ENCODE assay signal across 13 mouse cellular contexts in genomic region chr9:116152878-116153277, GRCm38 (mm10). TPM values are rescaled to one million over a fixed set of nuclear protein-coding genes. Genes with fewer than 3 reads are reported as not detected.
A peak's percentile ranks its signal among the peaks of the same experiment; 100 is the strongest.
DNase-seq lines count a peak whose midpoint lies in the region; ATAC-seq lines count a peak whose summit lies in the region.
"Had no signal": no experiment of that assay in that cellular context is flagged by ENCODE, and none has a peak within 500 bp of the region (broad histone marks: within the 10 kb centered on the region; RNA-seq: fewer than 3 reads in every experiment).

No protein-coding gene starts in this region.

- no peak overlapping the region for H3K4me2 ChIP-seq in intestine, embryonic 16.5 days (ENCODE audit: low read depth, low read length)
- no peak overlapping the region for H3K4me2 ChIP-seq in midbrain, embryonic 14.5 days (ENCODE audit: low read length)
- H3K4me2 ChIP-seq: liver, embryonic 13.5 days; midbrain, embryonic 12.5 days had no signal

- H3K4me1 ChIP-seq in intestine, embryonic 16.5 days (ENCODE audit: control insufficient read depth, insufficient read depth, low read length): peaks cover 32% of the 10 kb centered on the region
- H3K4me1 ChIP-seq in midbrain, embryonic 14.5 days (ENCODE audit: control insufficient read depth, insufficient read depth, low read length): no peaks in the 10 kb centered on the region

- peaks cover 2% of the 10 kb centered on the region for H3K36me3 ChIP-seq in intestine, embryonic 16.5 days (ENCODE audit: control insufficient read depth, insufficient read depth, low read length)
- H3K36me3 ChIP-seq in midbrain, embryonic 14.5 days (ENCODE audit: control insufficient read depth, insufficient read depth, low read length): no peaks in the 10 kb centered on the region
- H3K36me3 ChIP-seq: forebrain, embryonic 10.5 days; midbrain, embryonic 12.5 days had no signal

- H3K9ac ChIP-seq in intestine, embryonic 16.5 days (ENCODE audit: low read depth, low read length): no peak overlapping the region
- no peak overlapping the region for H3K9ac ChIP-seq in midbrain, embryonic 14.5 days (replicated peaks; ENCODE audit: low read length)
- H3K9ac ChIP-seq: liver, embryonic 13.5 days; midbrain, embryonic 12.5 days had no signal

- DNase-seq in frontal cortex, postnatal 14 days (ENCODE audit: low spot score in 2 of 2): no peak
- peak; percentile 19 to 37 for DNase-seq in left cerebral cortex, adult 9 months (ENCODE audit: low spot score in 2 of 2)
- DNase-seq in left cerebral cortex, postnatal 4 days: no peak
- DNase-seq in NIH3T3 (ENCODE audit: low read depth): peak; percentile 86
- DNase-seq in midbrain, embryonic 14.5 days: no peak
- DNase-seq in thymus, postnatal 10 days (ENCODE audit: low spot score in 2 of 2): no peak
- DNase-seq: cerebellum, postnatal 14 days; kidney, adult 9 months; liver, embryonic 13.5 days had no signal

- H3K27me3 ChIP-seq in intestine, embryonic 16.5 days (replicated peaks; ENCODE audit: control insufficient read depth, insufficient read depth, low read length): no peaks in the 10 kb centered on the region
- H3K27me3 ChIP-seq in midbrain, embryonic 14.5 days (ENCODE audit: control insufficient read depth, insufficient read depth, low read length): no peaks in the 10 kb centered on the region
- H3K27me3 ChIP-seq: liver, embryonic 13.5 days; midbrain, embryonic 12.5 days had no signal

- ATAC-seq in frontal cortex, adult (ENCODE audit: low TSS enrichment): peak; percentile 83
- 0 out of 2 replicates have a peak, but pooled peaks have one; percentile 45 for ATAC-seq in intestine, embryonic 16.5 days
- ATAC-seq in midbrain, embryonic 14.5 days (ENCODE audit: low FRiP score, low TSS enrichment): no peak

- intact Hi-C loops in left cerebral cortex, postnatal 4 days (cut with DNase I): no loop called here

- 0 out of 2 replicates have a peak overlapping the region, but pooled peaks have one; percentile 12 for H3K27ac ChIP-seq in intestine, embryonic 16.5 days (ENCODE audit: low read length)
- no peak overlapping the region for H3K27ac ChIP-seq in midbrain, embryonic 14.5 days (replicated peaks; ENCODE audit: low read depth, low read length)
- H3K27ac ChIP-seq: forebrain, embryonic 10.5 days; liver, embryonic 13.5 days; midbrain, embryonic 12.5 days had no signal

- no peak overlapping the region for H3K4me3 ChIP-seq in intestine, embryonic 16.5 days (ENCODE audit: low read length)
- H3K4me3 ChIP-seq in midbrain, embryonic 14.5 days (replicated peaks; ENCODE audit: low read depth, low read length): no peak overlapping the region
- H3K4me3 ChIP-seq: forebrain, embryonic 10.5 days; liver, embryonic 13.5 days; midbrain, embryonic 12.5 days had no signal

- 67% methylated on average over 4 of the region's 4 CpGs for WGBS in intestine, embryonic 16.5 days
- WGBS in midbrain, embryonic 14.5 days: 77% methylated on average over 4 of the region's 4 CpGs

- peaks cover 4% of the 10 kb centered on the region; the same call in 1 of the 2 replicates for H3K9me3 ChIP-seq in intestine, embryonic 16.5 days (ENCODE audit: control insufficient read depth, low read length)
- no peaks in the 10 kb centered on the region for H3K9me3 ChIP-seq in midbrain, embryonic 14.5 days (ENCODE audit: control insufficient read depth, low read length)
- H3K9me3 ChIP-seq: forebrain, embryonic 10.5 days; liver, embryonic 13.5 days; midbrain, embryonic 12.5 days had no signal

RNA-seq across cellular contexts. Expression of gene Tgfbr2, which starts 22.3 kb away (rescaled TPM):
- total RNA-seq in left cerebral cortex, postnatal 4 days (2021): 10 to 100 TPM; 11.5 to 12.0 TPM
- 23.6 and 26.9 TPM in 2 replicates for polyA plus RNA-seq in intestine, embryonic 16.5 days (2015; fragmentation: Nextera tagmentation; extraction: Ambion mirVana)
- 3.6 and 10.4 TPM in 2 replicates for polyA plus RNA-seq in midbrain, embryonic 14.5 days (2014; fragmentation: Nextera tagmentation; extraction: Ambion mirVana)

Comparison
In these comparisons a context has a peak if more than half of its experiments do, and no peak if none do; other contexts are left out.
1. DNase-seq: peak in left cerebral cortex, adult 9 months (2 of 2) and NIH3T3 (single experiment); none in frontal cortex, postnatal 14 days (0 of 2), left cerebral cortex, postnatal 4 days (single experiment), midbrain, embryonic 14.5 days (single experiment) and thymus, postnatal 10 days (0 of 2).